Mouse (Mus musculus): Measurements from ENCODE around the gene Slfn14.
"Not testable (repeated sequence)": the region's sequence is repeated elsewhere in the genome, so short reads cannot be mapped to it uniquely, and the experiment has no call there.

The Slfn14 gene

GRCm38 (mm10) chr11:83286566-83286965 lies at the start of gene Slfn14:
Slfn14 (minus strand) TSS chr11:83286726.
- no peak for DNase-seq (ENCODE audit: low read depth, low spot score)

- DNase-seq (ENCODE audit: low read depth, low spot score) = no peak
Observed at GRCm38 (mm10) chr11:83335826-83336225, 49.3 kb upstream of the Slfn14 start.

GRCm38 (mm10) chr11:83327427-83327826 lies 40.9 kb upstream of the Slfn14 start:
- DNase-seq (ENCODE audit: low read depth, low spot score) = peak; percentile 57

- not testable (repeated sequence) for DNase-seq (ENCODE audit: low read depth, low spot score)
Observed at GRCm38 (mm10) chr11:83326692-83327091, 40.2 kb upstream of the Slfn14 start.

GRCm38 (mm10) chr11:83319048-83319447 lies 32.5 kb upstream of the Slfn14 start:
- DNase-seq (ENCODE audit: low read depth, low spot score) = no peak

DNA sequence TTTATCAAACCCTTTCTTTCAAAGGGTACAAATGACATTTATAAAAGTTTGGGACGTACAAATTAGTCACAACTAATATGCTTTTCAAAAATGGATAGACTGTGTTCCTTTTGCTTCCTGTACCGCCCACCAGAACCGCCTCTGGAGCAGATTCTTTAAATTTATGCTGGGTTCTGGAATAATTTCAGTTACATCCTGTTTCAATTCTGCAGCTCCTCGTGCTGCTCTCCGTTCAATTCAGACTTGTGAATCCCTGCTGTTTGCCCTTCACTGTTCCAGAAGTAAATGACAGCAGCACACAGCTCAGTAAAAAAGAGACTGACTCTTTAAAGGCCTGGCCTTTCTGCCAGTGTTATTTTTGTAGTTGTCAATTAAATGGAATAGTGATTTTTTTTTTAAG lies 25.9 kb upstream of the Slfn14 start:
- no peak for DNase-seq (ENCODE audit: low read depth, low spot score)

DNA sequence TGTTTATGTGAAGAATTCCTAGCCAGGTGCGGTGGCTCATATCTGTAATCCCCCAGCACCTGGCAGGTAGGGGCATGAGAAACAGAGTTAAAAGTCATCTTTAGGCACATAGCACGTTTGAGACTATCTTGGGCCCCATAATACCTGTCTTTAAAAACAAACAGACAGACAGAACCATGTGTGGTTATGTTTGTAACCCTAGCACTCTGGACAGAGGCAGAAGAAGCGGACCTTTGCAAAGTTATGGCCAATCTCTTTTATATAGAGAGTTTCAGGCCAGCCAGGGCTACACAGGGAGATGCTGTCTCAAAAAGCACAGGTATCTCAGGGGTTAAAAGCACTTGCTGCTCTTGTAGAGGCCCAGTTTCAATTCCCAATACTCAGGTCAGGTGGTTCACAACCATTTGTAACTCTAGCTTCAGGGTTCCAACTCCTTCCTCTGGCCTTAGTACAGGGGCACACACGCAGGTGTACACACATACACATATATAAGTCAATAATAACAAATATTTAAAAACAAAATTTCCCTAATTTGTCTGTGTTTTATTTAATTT lies 20.3 kb upstream of the Slfn14 start:
- DNase-seq (ENCODE audit: low read depth, low spot score) = no peak

- no peak for DNase-seq (ENCODE audit: low read depth, low spot score)
Observed at GRCm38 (mm10) chr11:83304485-83304884, 18.0 kb upstream of the Slfn14 start.

GRCm38 (mm10) chr11:83303751-83304150 lies 17.2 kb upstream of the Slfn14 start:
- DNase-seq (ENCODE audit: low read depth, low spot score) = no peak

DNA sequence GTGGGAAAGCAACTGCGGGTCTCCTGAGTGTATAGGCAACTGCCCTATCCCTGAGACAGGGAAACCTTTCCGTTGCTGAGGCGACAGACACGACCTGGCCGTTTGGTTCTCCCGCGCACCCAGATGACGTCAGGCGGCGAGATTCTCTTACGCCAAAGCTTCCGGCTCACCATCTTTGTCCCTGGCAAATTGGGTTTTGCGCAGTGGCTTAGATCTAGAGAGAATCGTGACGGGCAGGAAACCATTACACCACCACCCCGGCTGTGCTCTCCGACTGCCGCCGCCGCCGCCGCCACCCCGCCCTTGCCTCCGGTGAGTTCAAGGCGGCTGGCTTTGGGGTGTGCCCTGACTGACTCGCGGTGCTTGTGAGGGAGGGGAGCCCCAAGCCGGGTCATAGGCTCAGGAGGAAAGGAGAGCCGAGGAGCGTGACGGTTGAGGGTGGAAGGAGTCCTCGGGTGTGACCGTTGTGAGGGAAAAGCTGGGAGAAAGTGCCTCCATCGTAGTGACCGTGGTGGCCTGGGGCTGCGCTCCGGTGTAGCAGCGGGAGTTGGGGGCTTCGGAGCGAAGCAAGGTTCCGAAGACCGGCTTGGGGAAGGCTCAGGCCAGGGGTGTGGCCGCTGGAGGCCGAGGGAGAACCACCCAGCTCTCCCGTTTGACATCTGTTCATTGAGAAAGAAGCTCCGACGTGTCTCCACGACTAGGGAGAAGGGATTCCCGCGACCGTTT lies 16.2 kb upstream of the Slfn14 start, which contains the start of gene Pex12:
TSS of gene Pex12 (minus strand) at position 61 of the 726 bp plus-strand sequence.
- DNase-seq (ENCODE audit: low read depth, low spot score) = peak; percentile 98

DNA sequence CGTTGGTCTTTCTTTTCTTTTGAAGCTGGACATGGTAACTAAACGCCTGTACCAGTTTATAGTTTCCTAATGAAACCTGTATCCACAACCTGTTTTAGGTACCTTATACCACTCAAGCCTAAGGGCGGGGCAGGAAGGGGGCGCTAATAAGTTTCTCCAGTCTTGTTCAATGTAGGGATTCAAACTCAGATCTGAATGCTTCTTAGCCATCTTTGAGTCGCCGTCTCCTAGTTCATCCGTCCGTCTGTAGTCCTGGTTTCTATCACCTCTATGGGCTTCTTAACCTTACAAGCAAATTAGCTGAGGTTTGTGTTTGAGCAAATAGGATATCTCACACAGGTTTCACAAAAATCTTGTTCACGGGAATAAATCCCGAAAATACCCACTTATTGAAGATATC lies 15.6 kb upstream of the Slfn14 start:
- no peak for DNase-seq (ENCODE audit: low read depth, low spot score)

- DNase-seq (ENCODE audit: low read depth, low spot score) = no peak
Observed at GRCm38 (mm10) chr11:83301431-83301831, 14.9 kb upstream of the Slfn14 start.

DNA sequence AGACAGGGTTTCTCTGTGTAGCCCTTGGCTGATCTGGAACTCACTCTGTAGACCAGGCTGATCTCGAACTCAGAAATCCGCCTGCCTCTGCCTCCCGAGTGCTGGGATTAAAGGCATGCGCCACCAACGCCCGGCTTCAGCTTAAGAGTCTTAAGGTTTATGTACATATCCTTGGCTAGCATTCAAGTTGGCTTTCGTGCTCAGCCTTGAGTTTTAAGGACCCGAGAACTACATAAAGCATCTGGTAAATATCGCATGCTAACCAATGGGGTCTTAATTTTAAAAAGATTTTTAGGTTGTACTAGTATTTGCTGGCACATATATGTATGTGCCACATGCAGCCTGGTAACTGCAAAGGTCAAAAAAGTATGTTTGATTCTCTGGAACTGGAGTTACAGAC lies 13.2 kb upstream of the Slfn14 start:
- DNase-seq (ENCODE audit: low read depth, low spot score) = no peak

DNA sequence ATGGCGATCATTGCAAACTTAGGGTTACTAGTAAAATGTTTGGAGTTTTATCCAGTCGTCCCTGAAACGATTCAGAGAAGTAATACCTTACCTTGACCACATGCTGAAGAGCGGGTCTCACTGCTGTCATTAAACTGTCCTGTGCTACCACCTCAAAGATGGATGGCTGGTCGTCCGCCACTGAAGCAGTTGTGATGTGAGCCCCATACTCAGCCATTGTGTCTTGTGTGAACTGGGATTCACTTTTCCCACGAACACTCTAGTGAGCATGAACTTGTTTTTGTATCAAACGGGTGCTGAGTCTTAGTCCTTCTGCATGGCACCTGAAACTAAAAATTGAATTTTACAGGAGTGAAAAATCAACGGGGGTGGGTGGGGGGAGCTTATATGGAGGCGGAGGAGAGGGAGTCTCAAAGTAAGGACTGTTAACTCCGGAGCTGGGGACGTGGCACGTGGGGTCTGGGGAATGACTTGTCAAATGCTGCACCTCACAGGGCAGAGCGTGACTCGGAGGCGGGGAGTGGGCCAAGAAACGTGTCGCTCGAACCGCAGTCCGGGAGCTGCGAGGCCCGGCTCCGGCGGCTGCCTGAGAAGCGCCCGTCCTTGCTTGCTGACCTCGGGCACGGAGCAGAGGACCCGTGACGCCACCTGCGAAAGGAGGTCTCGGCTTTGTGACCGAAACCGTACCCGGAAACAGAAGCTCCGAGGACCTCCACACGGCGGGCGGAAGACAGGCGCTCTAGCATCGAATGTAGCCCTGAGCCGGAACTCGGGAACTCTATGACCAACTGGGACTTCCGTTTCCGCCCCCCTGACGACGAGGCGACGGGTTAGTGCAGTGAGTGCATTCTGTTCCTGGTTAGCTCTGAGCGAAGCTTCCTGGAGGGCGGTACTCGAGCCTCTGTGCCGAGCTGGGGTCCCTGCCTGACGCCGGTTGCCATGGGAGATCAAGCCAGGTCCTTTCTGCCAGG lies 12.0 kb upstream of the Slfn14 start, which contains the start of gene Ap2b1:
TSS of gene Ap2b1 (plus strand) at position 800 of the 971 bp plus-strand sequence.
- peak; percentile 95 for DNase-seq (ENCODE audit: low read depth, low spot score)

DNA sequence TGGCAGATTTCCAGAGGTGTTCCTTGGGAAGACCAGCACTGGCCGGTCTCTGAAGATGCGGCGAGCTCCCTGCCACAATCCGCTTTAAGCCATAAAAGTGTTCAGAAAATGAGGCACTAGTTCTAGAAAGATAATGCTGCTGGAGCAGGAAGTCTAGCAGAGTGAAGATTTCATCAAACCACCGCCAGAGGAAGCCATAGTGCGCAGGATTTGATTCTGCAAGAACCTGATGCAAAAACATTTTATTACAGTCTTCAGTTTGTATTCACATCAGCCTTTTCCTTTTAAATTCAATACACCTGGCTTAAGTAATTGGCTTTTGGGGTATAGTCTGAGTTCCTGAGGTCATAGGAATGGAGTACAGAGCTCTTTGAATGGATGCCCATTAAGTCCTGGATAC lies 11.3 kb upstream of the Slfn14 start:
- DNase-seq (ENCODE audit: low read depth, low spot score) = peak; percentile 42

GRCm38 (mm10) chr11:83294133-83294532 lies 7.6 kb upstream of the Slfn14 start:
- DNase-seq (ENCODE audit: low read depth, low spot score) = no peak

DNA sequence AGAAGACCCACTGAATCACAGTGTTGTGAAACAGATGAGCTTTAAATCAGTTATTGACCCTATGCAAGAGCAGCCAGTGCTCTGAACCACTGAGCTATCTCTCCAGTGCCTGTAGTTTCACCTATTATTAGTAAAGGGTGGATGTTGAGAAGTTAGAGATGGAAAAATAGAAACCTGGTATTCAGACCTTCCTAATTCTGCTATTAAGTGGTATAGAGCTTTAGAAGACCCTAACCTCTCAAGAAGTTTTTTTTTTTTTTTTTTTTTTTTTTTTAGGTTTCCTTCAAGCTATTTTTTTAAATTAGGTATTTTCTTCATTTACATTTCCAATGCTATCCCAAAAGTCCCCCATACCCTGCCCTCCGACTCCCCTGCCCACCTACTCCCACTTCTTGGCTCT lies 6.7 kb upstream of the Slfn14 start:
- DNase-seq (ENCODE audit: low read depth, low spot score) = no peak

DNA sequence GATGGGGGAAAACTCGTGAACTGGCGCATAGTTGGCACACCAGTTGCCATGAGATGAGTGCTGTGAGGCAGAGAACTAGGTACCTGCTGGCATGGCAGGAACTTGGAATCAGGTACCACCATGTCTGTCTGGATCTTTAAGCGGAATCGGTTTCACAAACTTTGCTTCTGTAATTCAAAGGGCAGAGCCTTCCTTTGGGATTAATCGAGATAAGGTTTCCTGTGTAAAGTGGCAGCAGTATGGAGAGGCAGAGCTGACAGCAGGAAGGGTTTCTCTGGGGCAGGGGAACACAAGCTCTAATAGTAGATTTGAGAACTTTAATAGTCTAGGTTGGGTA lies 5.7 kb upstream of the Slfn14 start:
- no peak for DNase-seq (ENCODE audit: low read depth, low spot score)

- DNase-seq (ENCODE audit: low read depth, low spot score) = peak; percentile 96
Observed at GRCm38 (mm10) chr11:83291375-83292250, 5.1 kb upstream of the Slfn14 start.

DNA sequence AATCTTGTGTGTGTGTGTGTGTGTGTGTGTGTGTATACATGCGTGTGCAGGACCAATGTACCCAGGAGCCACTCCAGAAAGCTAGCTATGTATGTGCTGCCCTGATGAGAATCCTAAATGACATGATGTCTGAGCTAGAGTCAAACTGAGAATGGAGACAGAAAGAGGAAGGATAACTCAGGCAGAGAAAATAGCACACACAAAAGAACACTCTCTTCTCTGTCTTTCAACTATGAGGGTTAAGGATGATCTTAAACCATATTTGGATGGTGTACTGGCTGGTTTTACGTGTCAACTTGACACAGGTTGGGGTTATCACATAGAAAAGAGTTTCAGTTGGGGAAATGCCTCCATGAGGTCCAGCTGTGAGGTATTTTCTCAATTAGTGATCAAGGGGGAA lies 3.1 kb upstream of the Slfn14 start:
- DNase-seq (ENCODE audit: low read depth, low spot score) = no peak

DNA sequence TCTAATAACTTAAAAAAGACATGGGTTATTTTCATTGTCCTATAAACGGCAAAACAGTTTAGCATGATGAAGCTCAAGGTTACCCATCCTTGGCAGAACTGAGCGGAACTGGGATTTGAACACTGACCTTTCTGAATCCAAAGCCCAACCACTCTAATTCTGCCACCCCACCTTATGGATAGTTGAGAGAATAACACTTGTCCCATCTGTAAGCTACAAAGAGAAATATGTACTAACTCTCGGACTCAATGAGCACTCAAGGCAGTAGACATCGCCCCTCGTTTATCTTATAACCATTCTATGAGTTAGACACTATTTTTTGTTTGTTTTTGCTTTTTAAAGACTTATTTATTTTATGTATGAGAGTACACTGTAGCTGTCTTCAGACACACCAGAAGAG lies 2.5 kb upstream of the Slfn14 start:
- DNase-seq (ENCODE audit: low read depth, low spot score) = no peak
